Mouse (Mus musculus) adrenal gland, adult 8-10 months (tissue): ENCODE measurements around the gene Dusp14. TPM values are rescaled to one million over a fixed set of nuclear protein-coding genes. Genes with fewer than 3 reads are reported as not detected.

ENCODE experiments used
- DNase-seq: peaks from one replicate; pipeline ENCODE4 v3.0.0; 2022
- total RNA-seq, 4 experiments: library from RNA; stranded (reverse); gene quantifications; 2 replicates each; pipeline ENCODE4 v1.2.4; 2022

Gene Dusp14
- total RNA-seq = 10 to 100 TPM in 2 of 4 experiments, 1 to 10 TPM in 2; 5.7 to 16.5 (median 9.4) TPM

- no peak for DNase-seq
Observed at GRCm38 (mm10) chr11:84069034-84069370, at the start of gene Dusp14. Gene Dusp14 (minus strand): TSS chr11:84069261.

DNA sequence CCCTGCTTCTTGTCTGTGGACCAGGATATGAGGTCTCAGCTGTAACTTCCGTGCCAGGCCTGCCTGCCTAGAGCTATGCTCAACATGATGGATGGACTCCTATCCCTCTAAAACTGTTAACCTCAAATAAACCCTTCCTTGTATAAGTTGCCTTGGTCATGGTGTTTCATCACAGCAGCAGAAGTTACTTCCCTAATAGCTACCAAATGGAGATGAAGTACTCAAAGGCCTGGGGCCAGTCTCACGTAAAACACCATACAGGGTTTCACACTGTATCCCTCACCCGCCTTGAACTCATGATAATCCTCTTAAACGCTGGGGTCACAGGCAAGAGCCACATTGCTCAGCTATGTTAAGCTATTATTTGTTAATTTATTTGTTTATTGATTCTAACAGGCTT is 48.4 kb upstream of the Dusp14 start:
- DNase-seq = no peak

DNA sequence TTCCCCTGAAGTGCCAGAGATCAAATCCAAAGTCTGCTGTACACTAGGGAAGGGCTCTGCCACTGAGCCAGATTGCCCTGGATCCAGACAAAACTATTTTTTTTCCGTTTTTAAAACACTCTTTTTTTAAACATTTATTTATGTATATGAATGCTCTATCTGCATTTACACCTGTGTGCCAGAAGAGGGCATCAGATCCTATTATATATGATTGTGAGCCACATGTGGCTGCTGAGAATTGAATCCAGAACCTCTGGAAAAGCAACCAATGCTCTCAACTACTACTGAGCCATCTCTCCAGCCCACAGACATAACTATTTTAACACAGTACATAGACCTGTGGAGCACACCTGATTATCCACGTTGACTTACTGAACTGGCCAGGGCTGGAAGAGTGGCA is 47.2 kb upstream of the Dusp14 start:
- DNase-seq = no peak

DNA sequence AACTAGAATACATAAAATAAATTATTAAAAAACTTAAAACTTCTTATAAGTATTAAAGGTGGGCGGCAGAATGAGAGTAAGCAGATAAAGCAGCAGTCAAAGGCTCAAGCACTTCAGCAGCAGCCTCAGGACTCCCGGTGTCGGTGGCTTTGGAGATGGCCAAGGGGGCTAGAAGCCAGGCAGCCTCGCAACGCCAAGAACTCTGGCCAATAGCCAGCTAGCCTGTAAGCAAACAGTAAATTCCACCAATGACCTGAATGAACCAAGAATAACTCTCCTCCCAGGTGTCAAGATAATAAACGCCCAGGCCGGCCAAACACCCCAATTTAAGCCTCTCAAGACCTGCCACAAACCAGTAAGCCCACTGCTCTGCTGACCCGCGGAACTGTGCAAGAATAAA is 46.6 kb upstream of the Dusp14 start:
- DNase-seq = no peak

DNA sequence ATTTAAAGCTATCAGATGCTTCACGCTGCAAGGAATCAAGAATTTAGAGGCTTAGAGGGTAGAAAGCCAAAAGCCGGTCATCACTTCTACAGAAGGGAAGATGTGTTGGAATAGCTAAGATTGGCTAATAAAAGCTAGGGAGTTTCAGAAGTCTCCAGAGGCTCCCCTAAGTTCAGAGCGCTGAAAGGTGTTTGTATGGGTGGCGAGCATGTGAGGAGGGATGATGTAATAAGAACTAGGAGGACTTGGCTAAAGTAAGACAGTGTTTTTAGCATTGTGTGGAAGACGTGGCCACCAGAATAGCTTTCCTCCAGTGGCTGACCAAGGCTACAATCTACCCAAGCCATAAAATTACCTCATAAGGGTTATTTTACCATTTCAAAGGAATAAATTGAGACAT is 44.6 kb upstream of the Dusp14 start:
- DNase-seq = no peak

GRCm38 (mm10) chr11:84107137-84107536 is 38.1 kb upstream of the Dusp14 start:
- no peak for DNase-seq

- no peak for DNase-seq
Observed at GRCm38 (mm10) chr11:84104036-84104435, 35.0 kb upstream of the Dusp14 start.

- DNase-seq = no peak
Observed at GRCm38 (mm10) chr11:84101182-84101581, 32.1 kb upstream of the Dusp14 start.

GRCm38 (mm10) chr11:84097251-84097998 is 28.4 kb upstream of the Dusp14 start:
- no peak for DNase-seq

DNA sequence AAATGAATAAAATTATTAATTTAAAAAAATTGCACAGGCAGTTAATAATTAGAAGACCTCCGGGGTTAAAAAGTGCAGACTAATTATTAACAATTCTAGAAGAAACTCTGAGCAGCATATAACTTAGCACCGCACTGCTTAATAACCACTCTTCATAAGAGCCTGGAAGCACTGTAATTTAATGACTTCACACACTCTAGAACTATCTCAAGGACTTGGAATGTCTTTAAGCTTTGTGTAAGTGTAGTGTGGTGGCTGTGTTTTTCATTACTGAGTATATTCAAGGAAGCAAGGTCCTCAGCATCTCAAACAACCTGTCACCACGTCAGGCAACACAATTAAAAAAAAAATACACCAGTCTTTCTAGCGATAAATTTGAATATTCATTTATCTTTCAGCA is 26.0 kb upstream of the Dusp14 start:
- DNase-seq = no peak

DNA sequence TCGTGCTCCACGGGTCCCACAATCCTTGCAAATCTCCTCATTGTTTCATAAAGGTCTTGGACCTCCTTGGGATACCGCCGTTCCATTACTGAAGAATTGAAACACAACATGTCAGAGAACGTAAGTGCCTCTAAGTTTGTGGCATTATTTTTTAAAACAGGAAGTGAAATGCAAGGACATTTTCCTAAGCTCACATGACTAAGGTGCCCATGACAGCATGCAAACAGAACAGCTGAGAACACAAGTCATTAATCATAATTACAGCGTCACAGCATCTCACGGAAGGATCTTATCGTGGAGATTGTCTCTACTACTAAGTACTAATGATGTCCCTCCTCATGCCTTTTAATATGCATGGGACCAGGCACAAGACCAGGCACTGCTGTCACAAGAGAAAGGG is 21.5 kb upstream of the Dusp14 start:
- DNase-seq = no peak

- no peak for DNase-seq
Observed at GRCm38 (mm10) chr11:84081901-84082300, 12.8 kb upstream of the Dusp14 start.

- no peak for DNase-seq
Observed at GRCm38 (mm10) chr11:84080327-84080726, 11.3 kb upstream of the Dusp14 start.

DNA sequence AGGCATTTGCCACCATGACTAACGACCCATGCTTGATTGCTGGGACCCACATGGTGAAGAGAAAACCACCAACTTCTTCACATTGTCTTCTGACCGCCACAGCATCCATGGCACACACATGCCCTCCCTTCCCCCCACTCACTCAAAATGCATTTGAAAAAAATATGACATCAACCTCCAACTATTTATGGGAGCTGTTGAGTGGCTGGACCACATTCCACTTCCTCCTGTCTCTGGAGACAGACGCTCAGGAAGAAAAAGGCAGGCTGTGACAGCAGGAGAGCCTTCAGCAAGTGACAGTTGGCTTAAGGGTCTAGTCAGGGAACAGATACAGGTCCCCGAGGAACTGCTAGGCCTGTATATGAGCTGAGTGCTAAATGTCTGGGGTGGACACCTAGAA is 10.8 kb upstream of the Dusp14 start:
- DNase-seq = no peak

GRCm38 (mm10) chr11:84079361-84079760 is 10.3 kb upstream of the Dusp14 start:
- DNase-seq = no peak

DNA sequence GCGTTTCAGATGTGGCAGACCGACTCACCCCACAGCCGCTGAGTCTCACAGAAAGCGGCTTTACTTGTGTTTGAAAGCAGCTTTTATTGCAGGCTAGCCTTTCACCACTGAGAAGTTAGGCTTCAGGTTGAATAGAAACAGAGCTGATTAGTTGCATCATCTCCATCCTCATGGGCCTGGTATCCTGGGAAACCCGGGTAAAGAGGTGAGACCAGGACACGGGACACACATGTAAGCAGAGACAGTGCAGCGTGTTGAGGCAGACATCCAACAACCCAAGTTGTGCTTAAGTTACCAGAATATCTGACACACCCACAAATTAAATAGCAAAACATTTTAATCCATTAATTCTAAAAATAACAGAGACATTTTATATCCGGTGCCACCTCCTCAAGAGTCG is 9.5 kb upstream of the Dusp14 start:
- no peak for DNase-seq

GRCm38 (mm10) chr11:84077008-84077407 is 7.9 kb upstream of the Dusp14 start:
- no peak for DNase-seq

- DNase-seq = no peak
Observed at GRCm38 (mm10) chr11:84073816-84074764, 5.0 kb upstream of the Dusp14 start.

DNA sequence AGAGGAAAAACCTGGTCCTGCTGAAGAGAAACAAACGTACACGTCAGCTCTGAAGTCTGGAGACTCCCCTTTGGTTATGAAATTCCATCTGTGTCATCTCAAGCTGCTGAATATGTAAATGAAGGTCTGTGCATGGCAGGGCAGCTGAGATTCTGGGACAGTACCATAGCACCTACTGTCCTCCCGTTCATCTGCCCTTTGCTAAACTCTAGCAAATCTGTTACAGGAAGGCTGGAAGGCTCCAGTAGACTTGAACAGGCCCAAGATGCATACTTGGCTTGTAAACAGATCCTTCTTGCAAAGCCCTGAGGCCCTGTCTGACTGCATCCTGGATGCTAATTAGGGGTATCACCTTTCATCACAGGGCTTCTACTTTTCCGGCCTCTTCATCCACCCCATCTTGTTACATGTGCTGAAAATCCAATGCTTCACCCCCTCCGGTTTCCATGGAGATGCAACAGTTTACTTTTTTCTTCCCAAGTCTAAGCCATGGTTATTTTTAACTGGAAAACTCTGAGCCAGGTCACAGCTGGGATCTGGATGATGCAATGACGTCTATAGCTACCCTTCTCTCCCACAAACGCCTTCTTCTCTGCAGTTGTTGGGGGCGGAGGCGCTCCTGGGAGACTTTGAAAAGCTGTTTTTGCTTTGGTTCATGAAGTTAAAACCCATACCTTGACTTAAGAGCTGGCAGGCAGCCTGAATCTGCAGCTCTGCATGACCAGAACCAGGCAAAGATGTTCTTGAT is 4.0 kb upstream of the Dusp14 start:
- DNase-seq = no peak

DNA sequence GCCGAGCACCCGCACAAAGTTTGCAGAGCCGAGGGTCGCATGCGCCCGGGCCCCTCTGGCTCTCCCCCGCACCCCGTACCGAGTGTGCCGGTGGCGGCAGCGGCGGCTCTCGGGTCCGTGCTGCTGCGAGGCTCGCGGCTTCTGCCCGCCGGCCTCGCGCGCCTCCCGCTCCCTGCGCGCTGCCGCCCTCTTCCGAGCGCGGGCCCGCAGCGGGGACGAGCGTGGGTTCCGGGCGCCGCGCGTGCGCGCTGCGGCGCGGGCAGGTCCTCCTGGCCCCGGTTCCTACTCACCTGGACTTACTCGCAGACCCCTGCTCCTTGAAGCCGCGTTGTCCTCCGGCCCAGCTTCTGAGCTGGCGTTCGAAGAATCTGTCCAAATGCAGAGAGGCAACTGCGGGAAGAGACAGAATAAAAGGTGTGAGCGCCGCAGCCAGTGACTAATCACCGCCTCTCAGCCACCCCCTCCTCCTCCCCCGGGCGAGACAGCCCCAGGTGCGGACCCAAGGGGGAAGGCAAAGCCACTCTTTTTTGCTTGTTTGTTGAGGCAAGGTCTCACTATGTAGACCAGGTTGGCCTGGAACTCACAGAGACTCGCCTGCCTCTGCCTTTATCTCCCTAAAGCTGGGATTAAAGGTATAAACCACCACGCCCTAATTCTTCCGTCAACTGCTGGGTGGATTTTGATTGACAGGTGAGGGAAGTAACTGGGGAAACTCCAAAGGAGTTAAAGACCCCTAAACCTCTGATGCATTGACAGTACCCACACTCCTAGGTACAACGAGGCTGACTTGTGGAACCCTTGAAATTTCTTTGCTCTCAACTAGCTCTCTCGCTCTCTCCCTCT is 649 bp downstream of the Dusp14 start:
- DNase-seq = peak; percentile 27

DNA sequence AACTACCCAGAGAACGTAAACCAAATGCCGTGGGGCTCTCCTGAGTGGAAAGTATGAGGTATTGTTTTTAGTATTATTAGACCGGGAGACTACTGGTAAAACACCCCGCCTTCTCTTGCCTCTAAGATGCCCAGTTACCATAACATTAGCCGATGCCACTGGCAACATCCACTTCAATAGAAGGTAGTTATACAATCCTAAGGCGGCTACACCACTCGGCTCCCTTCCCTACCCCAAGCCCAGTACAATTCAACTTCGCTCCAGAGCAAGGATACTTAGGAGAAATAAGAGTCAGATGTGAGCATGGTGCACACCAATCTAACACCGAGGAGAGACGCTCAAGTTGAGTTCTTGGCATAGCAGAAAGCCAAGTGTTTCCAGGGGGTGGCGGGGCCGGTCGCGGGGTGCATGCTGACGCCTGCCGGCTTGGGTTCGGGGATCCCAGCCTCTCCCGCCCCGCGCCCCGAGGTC is 1.3 kb downstream of the Dusp14 start:
- DNase-seq = no peak
